Mouse (Mus musculus) liver, embryonic 16.5 days (tissue): ENCODE results near the gene Tsnax. TPM values are rescaled to one million over a fixed set of nuclear protein-coding genes. Genes with fewer than 3 reads are reported as not detected.

Experiments
- ATAC-seq: fragments of 200-750 bp; cut with Nextera tagmentation; 2 replicates; pipeline ENCODE4 v1.8.0; 2017; ENCODE audit warnings: low read depth, mild to moderate bottlenecking, moderate number of reproducible peaks, moderate library complexity
- H3K27ac ChIP-seq: fragments of 300-500 bp; sonication (generic); 2 replicates; pipeline ENCODE4 v1.5.1; 2014; ENCODE audit warnings: mild to moderate bottlenecking, low read length
- H3K27me3 ChIP-seq: fragments of 300-500 bp; sonication (generic); 2 replicates; pipeline ENCODE4 v1.6.1; 2014; ENCODE audit warnings: low read depth, low read length, mixed read lengths; ENCODE audit not compliant: control insufficient read depth, insufficient read depth
- H3K36me3 ChIP-seq: fragments of 300-500 bp; sonication (generic); 2 replicates; pipeline ENCODE4 v1.6.1; 2014; ENCODE audit warnings: mild to moderate bottlenecking; ENCODE audit not compliant: control insufficient read depth, insufficient read depth
- H3K4me1 ChIP-seq: fragments of 300-500 bp; sonication (generic); 2 replicates; pipeline ENCODE4 v1.6.1; 2014; ENCODE audit warnings: low read depth, low read length, mixed read lengths; ENCODE audit not compliant: control insufficient read depth
- H3K4me2 ChIP-seq: fragments of 300-500 bp; sonication (generic); 2 replicates; pipeline ENCODE4 v1.6.1; 2014; ENCODE audit warnings: low read depth, low read length, mixed read lengths
- H3K4me3 ChIP-seq: fragments of 300-500 bp; sonication (generic); 2 replicates; pipeline ENCODE4 v1.5.1; 2014; ENCODE audit warnings: low read depth, mild to moderate bottlenecking, low read length
- H3K9ac ChIP-seq: fragments of 300-500 bp; sonication (generic); 2 replicates; pipeline ENCODE4 v1.6.1; 2014; ENCODE audit warnings: low read depth, low read length
- H3K9me3 ChIP-seq: fragments of 300-500 bp; sonication (generic); replicated peaks from 2 replicates; pipeline ENCODE4 v1.6.1; 2016; ENCODE audit warnings: low read length; ENCODE audit not compliant: control insufficient read depth
- WGBS: fragments of 180-500 bp; shearing (Covaris S2); extraction: QIAGEN DNeasy Blood & Tissue Kit; methylation state at CpG from one replicate; pipeline ENCODE4 v1.1.7; 2014; ENCODE audit not compliant: insufficient replicate concordance; 5-methylcytosine and 5-hydroxymethylcytosine counted together
- polyA plus RNA-seq: library from polyadenylated mRNA; unstranded; fragments of >200 nt; fragmentation: Nextera tagmentation; extraction: Ambion mirVana; gene quantifications from 2 replicates; pipeline ENCODE4 v1.2.1, GENCODE M21; 2015

Gene Tsnax
- polyA plus RNA-seq, 1 experiment from 2014 or later, result 35.1 TPM

- 86% methylated on average over 3 of the region's 3 CpGs for WGBS
- no peak overlapping the region for H3K27ac ChIP-seq
- no peaks in the 10 kb centered on the region for H3K36me3 ChIP-seq
- ATAC-seq, result no peak
- H3K4me3 ChIP-seq, result no peak overlapping the region
- H3K9me3 ChIP-seq, result peaks cover 4% of the 10 kb centered on the region; the same call in 1 of the 2 replicates
- H3K9ac ChIP-seq, result no peak overlapping the region
- no peak overlapping the region for H3K4me2 ChIP-seq
- no peaks in the 10 kb centered on the region for H3K4me1 ChIP-seq
- H3K27me3 ChIP-seq, result no peaks in the 10 kb centered on the region
Measured at GRCm38 (mm10) chr8:124980036-124980435, 32.8 kb upstream of the Tsnax start.

- no peak overlapping the region for H3K4me3 ChIP-seq
- no peaks in the 10 kb centered on the region for H3K27me3 ChIP-seq
- no peaks in the 10 kb centered on the region for H3K36me3 ChIP-seq
- no peak overlapping the region for H3K9ac ChIP-seq
- H3K4me1 ChIP-seq, result no peaks in the 10 kb centered on the region
- no peak overlapping the region for H3K4me2 ChIP-seq
- 68% methylated on average over 8 of the region's 8 CpGs for WGBS
- no peak overlapping the region for H3K27ac ChIP-seq
- peaks cover 4% of the 10 kb centered on the region; the same call in 1 of the 2 replicates for H3K9me3 ChIP-seq
- no peak for ATAC-seq
Measured at GRCm38 (mm10) chr8:124980828-124981227, 32.0 kb upstream of the Tsnax start.

- H3K27me3 ChIP-seq, result no peaks in the 10 kb centered on the region; the same call in 1 of the 2 replicates
- H3K36me3 ChIP-seq, result no peaks in the 10 kb centered on the region
- no peak overlapping the region for H3K4me3 ChIP-seq
- H3K4me1 ChIP-seq, result no peaks in the 10 kb centered on the region
- H3K9ac ChIP-seq, result no peak overlapping the region
- H3K4me2 ChIP-seq, result no peak overlapping the region
- no peak overlapping the region for H3K27ac ChIP-seq
- no peaks in the 10 kb centered on the region for H3K9me3 ChIP-seq
- ATAC-seq, result no peak
- 10% methylated on average over 17 of the region's 17 CpGs for WGBS
Measured at GRCm38 (mm10) chr8:124990923-124991667, 21.7 kb upstream of the Tsnax start.

GRCm38 (mm10) chr8:124991668-124991926 lies 21.2 kb upstream of the Tsnax start:
- 23% methylated on average over 6 of the region's 6 CpGs for WGBS
- no peak overlapping the region for H3K4me3 ChIP-seq
- no peak overlapping the region for H3K27ac ChIP-seq
- no peak for ATAC-seq
- no peaks in the 10 kb centered on the region for H3K4me1 ChIP-seq
- H3K9ac ChIP-seq, result no peak overlapping the region
- no peaks in the 10 kb centered on the region for H3K36me3 ChIP-seq
- H3K9me3 ChIP-seq, result no peaks in the 10 kb centered on the region
- no peak overlapping the region for H3K4me2 ChIP-seq
- H3K27me3 ChIP-seq, result no peaks in the 10 kb centered on the region; the same call in 1 of the 2 replicates

GRCm38 (mm10) chr8:124995776-124996175 lies 17.0 kb upstream of the Tsnax start:
- Histone ChIP-seq H3K9ac (no peak overlapping the region), H3K4me3 (no peak overlapping the region), H3K4me1 (no peaks in the 10 kb centered on the region), H3K4me2 (no peak overlapping the region), H3K9me3 (no peaks in the 10 kb centered on the region), H3K36me3 (no peaks in the 10 kb centered on the region), H3K27ac (no peak overlapping the region), H3K27me3 (no peaks in the 10 kb centered on the region; the same call in 1 of the 2 replicates)
- no peak for ATAC-seq
- 47% methylated on average over 2 of the region's 2 CpGs for WGBS

- H3K36me3 ChIP-seq, result peaks cover 10% of the 10 kb centered on the region
- H3K27ac ChIP-seq, result no peak overlapping the region
- ATAC-seq, result no peak
- 74% methylated on average over 8 of the region's 8 CpGs for WGBS
- no peaks in the 10 kb centered on the region for H3K4me1 ChIP-seq
- H3K4me3 ChIP-seq, result no peak overlapping the region
- H3K9ac ChIP-seq, result no peak overlapping the region
- H3K27me3 ChIP-seq, result no peaks in the 10 kb centered on the region
- no peaks in the 10 kb centered on the region for H3K9me3 ChIP-seq
- H3K4me2 ChIP-seq, result no peak overlapping the region
Measured at GRCm38 (mm10) chr8:125024085-125024484, 11.3 kb downstream of the Tsnax start.

- Histone ChIP-seq H3K4me3 (no peak overlapping the region), H3K36me3 (peaks cover 19% of the 10 kb centered on the region), H3K27ac (no peak overlapping the region), H3K4me1 (peaks cover 7% of the 10 kb centered on the region), H3K27me3 (no peaks in the 10 kb centered on the region), H3K9ac (no peak overlapping the region), H3K9me3 (no peaks in the 10 kb centered on the region), H3K4me2 (no peak overlapping the region)
- 84% methylated on average over 3 of the region's 3 CpGs for WGBS
- ATAC-seq, result no peak
Measured at GRCm38 (mm10) chr8:125027211-125027610, 14.4 kb downstream of the Tsnax start.

- no peak overlapping the region for H3K4me3 ChIP-seq
- no peaks in the 10 kb centered on the region for H3K9me3 ChIP-seq
- H3K4me2 ChIP-seq, result no peak overlapping the region
- no peaks in the 10 kb centered on the region for H3K27me3 ChIP-seq
- no peak overlapping the region for H3K27ac ChIP-seq
- H3K4me1 ChIP-seq, result peaks cover 7% of the 10 kb centered on the region
- H3K9ac ChIP-seq, result no peak overlapping the region
- H3K36me3 ChIP-seq, result peaks cover 19% of the 10 kb centered on the region
- 74% methylated on average over 5 of the region's 5 CpGs for WGBS
- no peak for ATAC-seq
Measured at GRCm38 (mm10) chr8:125028841-125029240, 16.0 kb downstream of the Tsnax start.

- no peaks in the 10 kb centered on the region for H3K27me3 ChIP-seq
- H3K9ac ChIP-seq, result no peak overlapping the region
- peak; percentile 37; the same call in 1 of the 2 replicates for ATAC-seq
- H3K4me1 ChIP-seq, result peaks cover 7% of the 10 kb centered on the region
- H3K9me3 ChIP-seq, result no peaks in the 10 kb centered on the region
- H3K27ac ChIP-seq, result no peak overlapping the region
- WGBS, result 33% methylated on average over 5 of the region's 5 CpGs
- H3K36me3 ChIP-seq, result peaks cover 15% of the 10 kb centered on the region
- no peak overlapping the region for H3K4me3 ChIP-seq
- no peak overlapping the region for H3K4me2 ChIP-seq
Measured at GRCm38 (mm10) chr8:125031276-125031675, 18.5 kb downstream of the Tsnax start.
